Mouse (Mus musculus): ENCODE measurements around the gene Krt75.

- TF ChIP-seq E2F4 (IDR thresholded peaks at IDR 0.05; ENCODE audit: insufficient read depth) (no peak), POLR2A (IDR thresholded peaks at IDR 0.05; ENCODE audit: insufficient read length, low read depth) (no peak), USF1 (IDR thresholded peaks at IDR 0.05; ENCODE audit: low read depth) (no peak), POLR2AphosphoS2 (IDR thresholded peaks at IDR 0.05; ENCODE audit: insufficient read length, low read depth) (no peak), MYOD1 (IDR thresholded peaks at IDR 0.05; ENCODE audit: control insufficient read depth in 1 of 3, insufficient read length in 2 of 3, low read depth in 2 of 3) (no peak), CEBPB (IDR thresholded peaks at IDR 0.05; ENCODE audit: insufficient read depth, poor library complexity, severe bottlenecking) (no peak), SRF (IDR thresholded peaks at IDR 0.05; ENCODE audit: control insufficient read depth, insufficient read length, low read depth) (no peak), TCF3 (IDR thresholded peaks at IDR 0.05; ENCODE audit: insufficient read length, low read depth) (no peak), REST (IDR thresholded peaks at IDR 0.05; ENCODE audit: insufficient read depth, insufficient read length) (no peak), TCF12 (IDR thresholded peaks at IDR 0.05; ENCODE audit: insufficient read depth, poor library complexity, severe bottlenecking) (no peak), MYOG (IDR thresholded peaks at IDR 0.05; ENCODE audit: control insufficient read depth in 1 of 3, insufficient read depth in 1 of 3, insufficient read length in 2 of 3, low read depth in 2 of 3) (no peak), MAX (IDR thresholded peaks at IDR 0.05; ENCODE audit: low read depth) (no peak)
Measured at GRCm38 (mm10) chr15:101581701-101582100, 8.0 kb upstream of the Krt75 start.
